Mouse (Mus musculus) olfactory bulb, adult 2 months (tissue): ENCODE data around the gene Mtcl1.

Experiments used
- CTCF ChIP-seq: fragments of 200-500 bp; IDR thresholded peaks from 2 replicates; pipeline ENCODE4 v1.5.1; 2012; ENCODE audit warnings: low read depth, mild to moderate bottlenecking, low read length, moderate library complexity; ENCODE audit not compliant: insufficient read depth
- POLR2A ChIP-seq: fragments of 200-500 bp; IDR thresholded peaks from 2 replicates; pipeline ENCODE4 v1.6.1; 2012; ENCODE audit warnings: mild to moderate bottlenecking, low read depth, low read length, moderate library complexity; ENCODE audit not compliant: insufficient read depth

DNA sequence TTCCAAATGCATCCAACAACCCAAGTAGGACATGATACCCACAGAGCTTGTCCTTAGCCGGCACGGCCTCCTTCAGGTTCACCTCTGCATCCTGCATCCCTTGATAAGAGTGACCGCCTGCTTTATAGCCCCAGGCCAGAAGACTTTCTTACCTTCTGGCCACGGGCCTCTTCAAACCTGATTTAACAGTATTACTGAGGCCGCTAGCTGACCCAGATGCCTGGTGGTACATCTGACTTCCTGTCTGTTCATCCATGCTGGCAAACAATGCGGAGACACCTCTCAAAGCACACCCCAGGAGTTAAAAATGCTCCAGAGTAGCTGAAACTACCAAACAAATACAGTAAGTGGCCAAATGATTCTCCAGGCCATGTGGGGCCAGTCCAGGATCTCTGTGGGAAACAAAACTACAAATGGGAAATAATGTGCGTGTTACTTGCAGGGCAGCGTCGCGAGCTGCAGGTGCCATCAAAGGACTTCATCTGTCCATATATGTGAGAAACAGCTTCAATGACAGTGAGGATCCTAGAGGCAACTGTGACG, 38.6 kb downstream of the Mtcl1 start:
- no peak for TF ChIP-seq POLR2A
- no peak for TF ChIP-seq CTCF
